Comparison of ENCODE assay signal across 10 mouse cellular contexts in the genomic region with DNA sequence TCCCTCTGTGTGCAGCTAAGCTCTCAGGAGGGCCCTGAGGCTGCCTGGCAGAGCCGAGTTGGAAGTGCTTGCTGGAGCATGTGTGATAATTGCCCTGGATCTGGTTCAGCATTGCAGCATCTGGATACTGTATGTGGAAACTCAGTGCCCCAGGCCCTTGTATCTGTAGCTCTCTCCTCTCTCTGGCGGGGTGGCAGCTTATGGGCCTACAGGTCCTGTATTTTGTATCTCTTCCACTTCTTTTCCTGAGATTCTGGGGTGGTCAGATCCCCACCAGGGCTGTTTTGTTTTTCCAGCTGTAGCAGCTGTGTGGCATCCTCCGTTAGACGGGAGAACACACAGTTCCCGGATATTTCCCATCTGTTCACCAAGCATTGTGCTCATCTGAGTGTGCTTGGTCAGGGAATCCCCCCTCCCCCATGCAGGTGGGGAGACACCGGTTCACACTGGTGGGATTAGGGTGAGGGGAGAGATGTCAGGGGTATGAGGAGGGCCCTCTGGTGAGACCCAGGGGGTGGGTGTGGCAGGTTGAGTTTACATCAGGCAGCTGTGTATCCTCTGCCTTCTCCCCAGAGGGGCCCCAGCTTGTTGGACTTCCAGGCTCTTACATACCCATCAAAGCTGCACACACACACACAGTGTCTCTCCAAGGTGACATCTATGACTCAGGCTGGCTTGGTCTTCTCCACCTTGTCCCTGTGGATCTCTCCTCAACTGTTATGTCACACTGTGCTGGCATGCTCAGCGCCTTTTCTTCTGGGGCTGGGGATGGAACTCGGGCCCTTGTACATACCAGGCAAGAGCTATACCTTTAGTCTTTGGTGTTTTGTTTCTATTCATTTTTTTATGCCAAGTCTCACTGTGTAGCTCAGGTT. TPM values are rescaled to one million over a fixed set of nuclear protein-coding genes. Genes with fewer than 3 reads are reported as not detected.
A peak's percentile ranks its signal among the peaks of the same experiment; 100 is the strongest.
DNase-seq lines count a peak whose midpoint lies in the region; ATAC-seq and TF ChIP-seq lines count a peak whose summit lies in the region.
"Had no signal": no experiment of that assay in that cellular context is flagged by ENCODE, and none has a peak within 500 bp of the region (broad histone marks: within the 10 kb centered on the region; RNA-seq: fewer than 3 reads in every experiment).

No protein-coding gene starts in this region.

- WGBS in heart, embryonic 13.5 days = 53% methylated on average over 8 of the region's 8 CpGs
- WGBS in hindbrain, embryonic 14.5 days = 61% methylated on average over 8 of the region's 8 CpGs

- DNase-seq in gastrocnemius, adult 2 months = peak; percentile 54
- DNase-seq in gastrocnemius, adult 8-10 months (ENCODE audit: low spot score in 2 of 2) = no peak
- peak; percentile 64 for DNase-seq in adrenal gland, postnatal 10 days
- DNase-seq in lung, postnatal 14 days = peak; percentile 17
- no peak for DNase-seq in Muller cell, postnatal 12 days (ENCODE audit: inconsistent ontology term)
- no peak for DNase-seq in hindbrain, embryonic 14.5 days (ENCODE audit: low spot score)
- no peak for DNase-seq in right cerebral cortex, postnatal 14 days
- DNase-seq: cerebellum, adult 9-10 months had no signal

- no peaks in the 10 kb centered on the region for H3K9me3 ChIP-seq in heart, embryonic 13.5 days
- H3K9me3 ChIP-seq in hindbrain, embryonic 14.5 days (ENCODE audit: control insufficient read depth, low read length) = no peaks in the 10 kb centered on the region

- peak overlapping the region; percentile 30 for H3K9ac ChIP-seq in heart, embryonic 13.5 days
- H3K9ac ChIP-seq in hindbrain, embryonic 14.5 days = no peak overlapping the region

- no peak overlapping the region for H3K4me2 ChIP-seq in heart, embryonic 13.5 days
- H3K4me2 ChIP-seq in hindbrain, embryonic 14.5 days (replicated peaks) = no peak overlapping the region

- H3K36me3 ChIP-seq in heart, embryonic 13.5 days = no peaks in the 10 kb centered on the region
- no peaks in the 10 kb centered on the region for H3K36me3 ChIP-seq in hindbrain, embryonic 14.5 days (replicated peaks; ENCODE audit: control insufficient read depth, insufficient read depth)

- intact Hi-C loops in gastrocnemius, adult 2 months (cut with DNase I) = no loop called here

- H3K4me3 ChIP-seq in gastrocnemius, adult 2 months = no peak overlapping the region
- H3K4me3 ChIP-seq in heart, embryonic 13.5 days = no peak overlapping the region
- H3K4me3 ChIP-seq in hindbrain, embryonic 14.5 days (replicated peaks; ENCODE audit: low read length) = no peak overlapping the region

- H3K27ac ChIP-seq in gastrocnemius, adult 2 months = peak overlapping the region; percentile 44; the same call in 1 of the 2 replicates
- peak overlapping the region; percentile 59 for H3K27ac ChIP-seq in heart, embryonic 13.5 days (replicated peaks)
- no peak overlapping the region for H3K27ac ChIP-seq in hindbrain, embryonic 14.5 days

- H3K27me3 ChIP-seq in heart, embryonic 13.5 days (replicated peaks) = no peaks in the 10 kb centered on the region
- H3K27me3 ChIP-seq in hindbrain, embryonic 14.5 days (ENCODE audit: control insufficient read depth, insufficient read depth, low read length) = no peaks in the 10 kb centered on the region

- peaks cover 61% of the 10 kb centered on the region for H3K4me1 ChIP-seq in heart, embryonic 13.5 days
- H3K4me1 ChIP-seq in hindbrain, embryonic 14.5 days (replicated peaks; ENCODE audit: control insufficient read depth, insufficient read depth, low read length) = no peaks in the 10 kb centered on the region

- TF ChIP-seq CTCF in gastrocnemius, adult 2 months (IDR thresholded peaks at IDR 0.05) = no peak

- ATAC-seq in heart, embryonic 13.5 days (ENCODE audit: extremely low read depth, insufficient number of reproducible peaks, low FRiP score, low TSS enrichment) = no peak
- ATAC-seq in hindbrain, embryonic 14.5 days (ENCODE audit: low FRiP score) = no peak
- ATAC-seq: CD4-positive, CD25-positive, alpha-beta regulatory T cell, adult 4 months had no signal

RNA-seq across cellular contexts. Expression of gene Arhgef3, which starts 30.7 kb away (rescaled TPM):
- 10 to 100 TPM in 1 of 2 experiments, 1 to 10 TPM in 1; 8.5 to 20.0 TPM for total RNA-seq in gastrocnemius, adult 2 months (2021)
- total RNA-seq in gastrocnemius, adult 8-10 months (2022) = 10 to 100 TPM in 3 of 4 experiments, 1 to 10 TPM in 1; 9.4 to 30.0 (median 18.7) TPM
- total RNA-seq in adrenal gland, postnatal 10 days (2021) = 10 to 100 TPM; 36.5 to 37.3 TPM
- 13.2 and 13.3 TPM in 2 replicates for polyA plus RNA-seq in heart, embryonic 13.5 days (2015; fragmentation: Nextera tagmentation; extraction: Ambion mirVana)
- polyA plus RNA-seq in hindbrain, embryonic 14.5 days (2014; fragmentation: Nextera tagmentation; extraction: Ambion mirVana) = 11.8 and 17.3 TPM in 2 replicates

Comparison
In these comparisons a context has a peak if more than half of its experiments do, and no peak if none do; other contexts are left out.
1. DNase-seq: peak in gastrocnemius, adult 2 months (single experiment), adrenal gland, postnatal 10 days (single experiment) and lung, postnatal 14 days (single experiment); none in gastrocnemius, adult 8-10 months (0 of 2), Muller cell, postnatal 12 days (single experiment), hindbrain, embryonic 14.5 days (single experiment) and right cerebral cortex, postnatal 14 days (single experiment).